Mouse (Mus musculus) E14TG2a.4 (cell line): ENCODE results near the gene Hist1h2bb.

Experiments
- CTCF ChIP-seq: conservative IDR thresholded peaks from 2 replicates; pipeline ENCODE4 v1.5.1; 2014; ENCODE audit warnings: low read length
- NANOG ChIP-seq: IDR thresholded peaks from 2 replicates; pipeline ENCODE4 v1.6.1; 2014; ENCODE audit warnings: borderline replicate concordance, low read length, mixed read lengths
- POU5F1 ChIP-seq: IDR thresholded peaks from 2 replicates; pipeline ENCODE4 v1.6.1; 2014; ENCODE audit warnings: low read length, borderline replicate concordance

- no peak for TF ChIP-seq CTCF
- TF ChIP-seq NANOG = no peak
- no peak for TF ChIP-seq POU5F1
Observed at GRCm38 (mm10) chr13:23766772-23767171, 20.2 kb downstream of the Hist1h2bb start.
